Mouse (Mus musculus): ENCODE data around the gene Phka2. TPM values are rescaled to one million over a fixed set of nuclear protein-coding genes. Genes with fewer than 3 reads are reported as not detected.
A peak's percentile ranks its signal among the peaks of the same experiment; 100 is the strongest.

The Phka2 gene
- polyA plus RNA-seq, 1 experiment from 2014 or later: 15.7 TPM

DNA sequence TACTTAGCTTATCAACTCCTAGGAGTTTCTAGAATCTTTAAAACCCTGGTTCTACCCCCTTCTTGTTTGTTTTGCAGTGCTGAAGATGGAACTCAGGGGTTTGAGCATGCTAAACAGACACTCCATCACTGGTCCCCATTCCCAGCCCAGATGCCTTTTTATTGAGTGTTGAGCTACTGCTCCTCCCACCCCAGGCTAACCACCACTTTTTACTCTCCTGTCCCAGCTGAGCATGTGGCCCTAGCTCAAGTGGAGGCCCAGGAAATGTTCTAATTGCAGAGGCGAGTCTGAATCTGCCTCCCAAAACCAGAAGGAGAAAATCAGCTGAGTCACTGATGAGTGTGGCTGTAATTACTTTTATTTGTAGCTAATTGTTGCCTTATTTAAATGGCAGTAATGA is 83.1 kb downstream of the Phka2 start:
- ATAC-seq (ENCODE audit: insufficient number of reproducible peaks, low FRiP score, low TSS enrichment, low read depth) (no peak), DNase-seq (ENCODE audit: low spot score) (no peak)
- Histone ChIP-seq H3K4me1 (ENCODE audit: control insufficient read depth, insufficient read depth, low read length) (no peaks in the 10 kb centered on the region), H3K9me3 (ENCODE audit: control insufficient read depth, low read length) (no peaks in the 10 kb centered on the region), H3K9ac (ENCODE audit: low read length) (no peak overlapping the region), H3K4me2 (ENCODE audit: low read depth, severe bottlenecking) (no peak overlapping the region), H3K4me3 (ENCODE audit: low read depth, low read length) (no peak overlapping the region), H3K27ac (replicated peaks; ENCODE audit: low read depth, low read length) (no peak overlapping the region), H3K36me3 (ENCODE audit: control insufficient read depth, insufficient read depth, low read length) (no peaks in the 10 kb centered on the region), H3K27me3 (ENCODE audit: control insufficient read depth, insufficient read depth, low read length) (peaks cover 2% of the 10 kb centered on the region; the same call in 1 of the 2 replicates)
- WGBS: 42% methylated on average over 1 of the region's 1 CpGs

- no peak overlapping the region for H3K4me3 ChIP-seq (ENCODE audit: low read depth, low read length)
- WGBS: 91% methylated on average over 4 of the region's 4 CpGs
- H3K9me3 ChIP-seq (ENCODE audit: control insufficient read depth, low read length): no peaks in the 10 kb centered on the region
- H3K4me1 ChIP-seq (ENCODE audit: control insufficient read depth, insufficient read depth, low read length): no peaks in the 10 kb centered on the region
- H3K27me3 ChIP-seq (ENCODE audit: control insufficient read depth, insufficient read depth, low read length): peaks cover 5% of the 10 kb centered on the region
- H3K9ac ChIP-seq (ENCODE audit: low read length): no peak overlapping the region
- ATAC-seq (ENCODE audit: insufficient number of reproducible peaks, low FRiP score, low TSS enrichment, low read depth) (no peak), DNase-seq (ENCODE audit: low spot score) (no peak)
- no peak overlapping the region for H3K27ac ChIP-seq (replicated peaks; ENCODE audit: low read depth, low read length)
- no peaks in the 10 kb centered on the region for H3K36me3 ChIP-seq (ENCODE audit: control insufficient read depth, insufficient read depth, low read length)
- H3K4me2 ChIP-seq (ENCODE audit: low read depth, severe bottlenecking): no peak overlapping the region
These were observed 86.6 kb downstream of the Phka2 start for GRCm38 (mm10) chrX:160588523-160588922.

GRCm38 (mm10) chrX:160590147-160590546 is 88.2 kb downstream of the Phka2 start:
- no peak overlapping the region for H3K4me3 ChIP-seq (ENCODE audit: low read depth, low read length)
- WGBS: 97% methylated on average over 7 of the region's 7 CpGs
- no peak for ATAC-seq (ENCODE audit: insufficient number of reproducible peaks, low FRiP score, low TSS enrichment, low read depth)
- no peaks in the 10 kb centered on the region for H3K9me3 ChIP-seq (ENCODE audit: control insufficient read depth, low read length)
- no peaks in the 10 kb centered on the region for H3K36me3 ChIP-seq (ENCODE audit: control insufficient read depth, insufficient read depth, low read length)
- peaks cover 5% of the 10 kb centered on the region; the same call in 1 of the 2 replicates for H3K27me3 ChIP-seq (ENCODE audit: control insufficient read depth, insufficient read depth, low read length)
- H3K9ac ChIP-seq (ENCODE audit: low read length): no peak overlapping the region
- H3K27ac ChIP-seq (replicated peaks; ENCODE audit: low read depth, low read length): no peak overlapping the region
- H3K4me2 ChIP-seq (ENCODE audit: low read depth, severe bottlenecking): no peak overlapping the region
- no peaks in the 10 kb centered on the region for H3K4me1 ChIP-seq (ENCODE audit: control insufficient read depth, insufficient read depth, low read length)
- no peak for DNase-seq (ENCODE audit: low spot score)

DNA sequence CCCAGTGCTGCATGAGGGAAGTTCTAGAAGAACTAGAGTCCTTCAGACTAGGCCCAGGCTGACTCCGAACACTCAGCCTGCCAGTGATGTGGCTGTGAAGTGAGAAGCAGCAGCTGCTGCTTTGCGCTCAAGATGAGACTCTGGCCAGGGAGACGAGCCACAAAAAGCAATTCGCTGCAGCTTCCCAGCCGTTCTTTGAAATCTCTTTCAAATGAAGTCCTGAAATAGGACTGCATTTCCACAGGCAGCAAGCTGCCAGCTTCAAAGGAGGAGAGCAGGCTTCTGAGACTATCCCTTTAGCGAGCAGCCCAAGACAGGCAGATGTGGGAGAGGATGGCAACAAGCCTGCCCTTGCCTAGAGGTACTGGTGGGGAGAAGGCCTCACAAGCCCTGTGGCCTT is 91.0 kb downstream of the Phka2 start:
- DNase-seq (ENCODE audit: low spot score): no peak
- H3K9ac ChIP-seq (ENCODE audit: low read length): no peak overlapping the region
- H3K27ac ChIP-seq (replicated peaks; ENCODE audit: low read depth, low read length): no peak overlapping the region
- no peak overlapping the region for H3K4me2 ChIP-seq (ENCODE audit: low read depth, severe bottlenecking)
- no peaks in the 10 kb centered on the region for H3K4me1 ChIP-seq (ENCODE audit: control insufficient read depth, insufficient read depth, low read length)
- no peaks in the 10 kb centered on the region for H3K36me3 ChIP-seq (ENCODE audit: control insufficient read depth, insufficient read depth, low read length)
- no peaks in the 10 kb centered on the region for H3K9me3 ChIP-seq (ENCODE audit: control insufficient read depth, low read length)
- peaks cover 3% of the 10 kb centered on the region; the same call in 1 of the 2 replicates for H3K27me3 ChIP-seq (ENCODE audit: control insufficient read depth, insufficient read depth, low read length)
- H3K4me3 ChIP-seq (ENCODE audit: low read depth, low read length): no peak overlapping the region
- WGBS: 79% methylated on average over 6 of the region's 6 CpGs
- ATAC-seq (ENCODE audit: insufficient number of reproducible peaks, low FRiP score, low TSS enrichment, low read depth): no peak

DNA sequence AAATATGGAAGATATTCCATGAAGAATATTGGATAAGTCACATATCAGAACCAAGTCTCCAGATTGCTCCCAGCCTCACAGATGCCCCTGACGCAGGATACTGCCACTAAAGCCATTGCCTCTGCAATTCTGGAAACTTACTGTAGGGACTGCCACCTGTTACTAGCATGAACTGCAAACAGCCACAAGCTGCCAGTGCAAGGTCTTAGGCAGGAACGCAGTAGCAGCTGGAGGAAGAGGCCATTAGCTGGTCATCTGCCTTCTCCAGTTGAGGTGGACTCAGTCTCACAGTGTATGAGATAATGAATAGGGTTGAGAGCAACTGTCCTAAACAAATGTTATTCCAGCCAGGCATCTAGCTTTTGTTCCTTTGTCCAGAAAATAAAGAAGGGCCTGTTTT is 96.1 kb downstream of the Phka2 start:
- DNase-seq (ENCODE audit: low spot score) (no peak), ATAC-seq (ENCODE audit: insufficient number of reproducible peaks, low FRiP score, low TSS enrichment, low read depth) (no peak)
- Histone ChIP-seq H3K4me1 (ENCODE audit: control insufficient read depth, insufficient read depth, low read length) (no peaks in the 10 kb centered on the region), H3K9me3 (ENCODE audit: control insufficient read depth, low read length) (no peaks in the 10 kb centered on the region), H3K4me3 (ENCODE audit: low read depth, low read length) (no peak overlapping the region), H3K4me2 (ENCODE audit: low read depth, severe bottlenecking) (no peak overlapping the region), H3K27me3 (ENCODE audit: control insufficient read depth, insufficient read depth, low read length) (no peaks in the 10 kb centered on the region; the same call in 1 of the 2 replicates), H3K9ac (ENCODE audit: low read length) (no peak overlapping the region), H3K36me3 (ENCODE audit: control insufficient read depth, insufficient read depth, low read length) (no peaks in the 10 kb centered on the region), H3K27ac (replicated peaks; ENCODE audit: low read depth, low read length) (no peak overlapping the region)
- 81% methylated on average over 2 of the region's 2 CpGs for WGBS

- ATAC-seq (ENCODE audit: insufficient number of reproducible peaks, low FRiP score, low TSS enrichment, low read depth): peak; percentile 83
- H3K4me2 ChIP-seq (ENCODE audit: low read depth, severe bottlenecking): no peak overlapping the region
- H3K27ac ChIP-seq (replicated peaks; ENCODE audit: low read depth, low read length): no peak overlapping the region
- no peaks in the 10 kb centered on the region for H3K36me3 ChIP-seq (ENCODE audit: control insufficient read depth, insufficient read depth, low read length)
- DNase-seq (ENCODE audit: low spot score): peak; percentile 45
- H3K4me3 ChIP-seq (ENCODE audit: low read depth, low read length): no peak overlapping the region
- no peak overlapping the region for H3K9ac ChIP-seq (ENCODE audit: low read length)
- H3K27me3 ChIP-seq (ENCODE audit: control insufficient read depth, insufficient read depth, low read length): no peaks in the 10 kb centered on the region; the same call in 1 of the 2 replicates
- no peaks in the 10 kb centered on the region for H3K4me1 ChIP-seq (ENCODE audit: control insufficient read depth, insufficient read depth, low read length)
- no peaks in the 10 kb centered on the region for H3K9me3 ChIP-seq (ENCODE audit: control insufficient read depth, low read length)
- 53% methylated on average over 3 of the region's 3 CpGs for WGBS
These were observed 96.8 kb downstream of the Phka2 start for GRCm38 (mm10) chrX:160598562-160599458.

DNA sequence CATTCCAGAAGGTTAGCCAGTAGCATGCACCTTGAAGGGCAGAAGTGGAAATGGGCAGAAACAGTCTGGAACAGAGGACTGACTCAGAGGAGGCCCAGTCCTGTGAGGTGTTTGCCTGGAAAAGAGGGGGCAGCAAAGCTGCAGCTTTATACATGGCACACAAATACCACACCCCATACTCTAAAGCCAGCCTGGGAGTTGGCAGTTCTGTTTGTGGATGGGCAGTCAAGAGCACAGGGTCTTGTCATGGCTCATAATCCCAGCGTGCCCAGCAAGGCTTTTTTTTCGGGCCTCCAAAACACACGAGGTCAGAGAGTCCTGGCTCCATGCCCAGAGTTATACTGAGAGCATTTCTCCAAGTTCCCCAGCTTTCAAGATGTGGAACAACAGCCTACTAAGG is 99.1 kb downstream of the Phka2 start:
- DNase-seq (ENCODE audit: low spot score) (no peak), ATAC-seq (ENCODE audit: insufficient number of reproducible peaks, low FRiP score, low TSS enrichment, low read depth) (no peak)
- H3K36me3 ChIP-seq (ENCODE audit: control insufficient read depth, insufficient read depth, low read length): no peaks in the 10 kb centered on the region
- H3K9ac ChIP-seq (ENCODE audit: low read length): no peak overlapping the region
- no peaks in the 10 kb centered on the region for H3K4me1 ChIP-seq (ENCODE audit: control insufficient read depth, insufficient read depth, low read length)
- H3K4me3 ChIP-seq (ENCODE audit: low read depth, low read length): no peak overlapping the region
- WGBS: 79% methylated on average over 3 of the region's 3 CpGs
- H3K9me3 ChIP-seq (ENCODE audit: control insufficient read depth, low read length): no peaks in the 10 kb centered on the region
- no peak overlapping the region for H3K27ac ChIP-seq (replicated peaks; ENCODE audit: low read depth, low read length)
- peaks cover 9% of the 10 kb centered on the region for H3K27me3 ChIP-seq (ENCODE audit: control insufficient read depth, insufficient read depth, low read length)
- H3K4me2 ChIP-seq (ENCODE audit: low read depth, severe bottlenecking): no peak overlapping the region

- Histone ChIP-seq H3K4me2 (ENCODE audit: low read depth, severe bottlenecking) (no peak overlapping the region), H3K27me3 (ENCODE audit: control insufficient read depth, insufficient read depth, low read length) (peaks cover 9% of the 10 kb centered on the region), H3K9me3 (ENCODE audit: control insufficient read depth, low read length) (no peaks in the 10 kb centered on the region), H3K9ac (ENCODE audit: low read length) (no peak overlapping the region), H3K4me3 (ENCODE audit: low read depth, low read length) (no peak overlapping the region), H3K4me1 (ENCODE audit: control insufficient read depth, insufficient read depth, low read length) (no peaks in the 10 kb centered on the region), H3K36me3 (ENCODE audit: control insufficient read depth, insufficient read depth, low read length) (no peaks in the 10 kb centered on the region), H3K27ac (replicated peaks; ENCODE audit: low read depth, low read length) (no peak overlapping the region)
- 83% methylated on average over 1 of the region's 1 CpGs for WGBS
- DNase-seq (ENCODE audit: low spot score): no peak
- ATAC-seq (ENCODE audit: insufficient number of reproducible peaks, low FRiP score, low TSS enrichment, low read depth): no peak
These were observed 100.8 kb downstream of the Phka2 start for GRCm38 (mm10) chrX:160602770-160603169.

Data from limb, embryonic 11.5 days (tissue).